Mouse (Mus musculus) kidney, postnatal 0 days (tissue): ENCODE measurements around the gene Olfr1177-ps. TPM values are rescaled to one million over a fixed set of nuclear protein-coding genes. Genes with fewer than 3 reads are reported as not detected.

Source experiments
- ATAC-seq: fragments of 200-750 bp; cut with Nextera tagmentation; replicated peaks from 2 replicates; pipeline ENCODE4 v1.8.0; 2017; ENCODE audit warnings: low read depth, moderate number of reproducible peaks, moderate TSS enrichment, moderate library complexity; ENCODE audit not compliant: low FRiP score
- DNase-seq: peaks from one replicate; pipeline ENCODE4 v3.0.0-alpha.2; 2016; ENCODE audit warnings: low spot score
- H3K27ac ChIP-seq: fragments of 300-500 bp; sonication (generic); 2 replicates; pipeline ENCODE4 v1.5.1; 2014; ENCODE audit warnings: mild to moderate bottlenecking
- H3K27me3 ChIP-seq: fragments of 300-500 bp; sonication (generic); 2 replicates; pipeline ENCODE4 v1.6.1; 2014; ENCODE audit warnings: low read length, mixed read lengths; ENCODE audit not compliant: insufficient read depth
- H3K36me3 ChIP-seq: fragments of 300-500 bp; sonication (generic); 2 replicates; pipeline ENCODE4 v1.6.1; 2014; ENCODE audit warnings: low read length, mixed read lengths; ENCODE audit not compliant: insufficient read depth
- H3K4me1 ChIP-seq: fragments of 300-500 bp; sonication (generic); replicated peaks from 2 replicates; pipeline ENCODE4 v1.6.1; 2014; ENCODE audit warnings: antibody characterized with exemption, low read length, mixed read lengths; ENCODE audit not compliant: insufficient read depth
- H3K4me2 ChIP-seq: fragments of 300-500 bp; sonication (generic); 2 replicates; pipeline ENCODE4 v1.6.1; 2014; ENCODE audit warnings: mild to moderate bottlenecking, low read length, moderate library complexity, mixed read lengths
- H3K4me3 ChIP-seq: fragments of 300-500 bp; sonication (generic); replicated peaks from 2 replicates; pipeline ENCODE4 v1.5.1; 2014; ENCODE audit warnings: low read depth, low read length
- H3K9ac ChIP-seq: fragments of 300-500 bp; sonication (generic); 2 replicates; pipeline ENCODE4 v1.6.1; 2014; ENCODE audit warnings: low read depth, low read length
- H3K9me3 ChIP-seq: fragments of 300-500 bp; sonication (generic); replicated peaks from 2 replicates; pipeline ENCODE4 v1.6.1; 2016; ENCODE audit warnings: low read length, inconsistent platforms, mixed read lengths
- CTCF ChIP-seq: IDR thresholded peaks from 2 replicates; pipeline ENCODE4 v1.5.1; 2016; ENCODE audit warnings: antibody characterized with exemption, low read depth, mild to moderate bottlenecking, moderate library complexity
- WGBS: fragments of 180-500 bp; shearing (Covaris S2); extraction: QIAGEN DNeasy Blood & Tissue Kit; methylation state at CpG from one replicate; pipeline ENCODE4 v1.1.7; 2014; 5-methylcytosine and 5-hydroxymethylcytosine counted together
- polyA plus RNA-seq: library from polyadenylated mRNA; unstranded; fragments of >200 nt; fragmentation: Nextera tagmentation; extraction: Ambion mirVana; gene quantifications from 2 replicates; pipeline ENCODE4 v1.2.1, GENCODE M21; 2015

Gene Olfr1177-ps
- not detected in 2 replicates for polyA plus RNA-seq

- no peak within 1 kb of the TSS for H3K9ac ChIP-seq
- 73% methylated on average over 1 of the region's 1 CpGs for WGBS
- H3K4me1 ChIP-seq: no peaks in the 10 kb centered on the region
- DNase-seq: no peak
- no peaks in the 10 kb centered on the region for H3K27me3 ChIP-seq
- H3K36me3 ChIP-seq: no peaks in the 10 kb centered on the region
- ATAC-seq: no peak
- no peak for TF ChIP-seq CTCF
- H3K4me3 ChIP-seq: no peak within 1 kb of the TSS
- H3K9me3 ChIP-seq: no peaks in the 10 kb centered on the region
- H3K4me2 ChIP-seq: no peak within 1 kb of the TSS
- no peak within 1 kb of the TSS for H3K27ac ChIP-seq
These were observed at the start of gene Olfr1177-ps for GRCm38 (mm10) chr2:88346392-88346791. TSS of gene Olfr1177-ps (minus strand) at chr2:88346492.

GRCm38 (mm10) chr2:88386762-88387161 lies 40.5 kb upstream of the Olfr1177-ps start, which contains the start of gene Olfr1178:
TSS of gene Olfr1178 (plus strand) at chr2:88387062.
- TF ChIP-seq CTCF: no peak
- 79% methylated on average over 1 of the region's 1 CpGs for WGBS
- no peak within 1 kb of the TSS for H3K4me2 ChIP-seq

GRCm38 (mm10) chr2:88356304-88356703 lies 10.0 kb upstream of the Olfr1177-ps start:
- Histone ChIP-seq H3K27me3 (no peaks in the 10 kb centered on the region), H3K4me1 (no peaks in the 10 kb centered on the region), H3K9me3 (no peaks in the 10 kb centered on the region), H3K4me3 (no peak overlapping the region), H3K27ac (no peak overlapping the region), H3K4me2 (no peak overlapping the region), H3K36me3 (no peaks in the 10 kb centered on the region), H3K9ac (no peak overlapping the region)
- peak; percentile 67 for TF ChIP-seq CTCF
- ATAC-seq: no peak; the same call in 1 of the 2 replicates
- DNase-seq: peak; percentile 50
- WGBS: 2% methylated on average over 2 of the region's 2 CpGs

More at GRCm38 (mm10) chr2:88386762-88387161, 40.5 kb upstream of the Olfr1177-ps start, which contains the start of gene Olfr1178:
- ATAC-seq: no peak
- Histone ChIP-seq H3K4me1 (no peaks in the 10 kb centered on the region), H3K27ac (no peak within 1 kb of the TSS), H3K27me3 (no peaks in the 10 kb centered on the region), H3K9me3 (no peaks in the 10 kb centered on the region), H3K36me3 (no peaks in the 10 kb centered on the region), H3K9ac (no peak within 1 kb of the TSS), H3K4me3 (no peak within 1 kb of the TSS)
- DNase-seq: no peak

GRCm38 (mm10) chr2:88336421-88336820 lies 9.9 kb downstream of the Olfr1177-ps start, which contains the start of gene Olfr1176:
TSS of gene Olfr1176 (plus strand) at chr2:88336721.
- ATAC-seq: no peak
- H3K4me1 ChIP-seq: no peaks in the 10 kb centered on the region
- WGBS: 66% methylated on average over 1 of the region's 1 CpGs

GRCm38 (mm10) chr2:88327115-88327514 lies 19.2 kb downstream of the Olfr1177-ps start, which contains the start of gene Olfr1175-ps:
TSS of gene Olfr1175-ps (minus strand) at chr2:88327215.
- H3K36me3 ChIP-seq: no peaks in the 10 kb centered on the region
- H3K4me1 ChIP-seq: no peaks in the 10 kb centered on the region
- no peak within 1 kb of the TSS for H3K4me3 ChIP-seq
- no peaks in the 10 kb centered on the region for H3K9me3 ChIP-seq
- no peak for DNase-seq
- no peak within 1 kb of the TSS for H3K9ac ChIP-seq
- H3K27ac ChIP-seq: no peak within 1 kb of the TSS
- no peak for TF ChIP-seq CTCF
- no peaks in the 10 kb centered on the region for H3K27me3 ChIP-seq
- no peak within 1 kb of the TSS for H3K4me2 ChIP-seq
- 74% methylated on average over 2 of the region's 2 CpGs for WGBS
- ATAC-seq: no peak

More at GRCm38 (mm10) chr2:88336421-88336820, 9.9 kb downstream of the Olfr1177-ps start, which contains the start of gene Olfr1176:
- Histone ChIP-seq H3K27me3 (no peaks in the 10 kb centered on the region), H3K4me3 (no peak within 1 kb of the TSS), H3K9ac (no peak within 1 kb of the TSS), H3K9me3 (no peaks in the 10 kb centered on the region), H3K36me3 (no peaks in the 10 kb centered on the region), H3K27ac (no peak within 1 kb of the TSS), H3K4me2 (no peak within 1 kb of the TSS)
- no peak for DNase-seq
- TF ChIP-seq CTCF: no peak

- DNase-seq: no peak
- WGBS: 92% methylated on average over 4 of the region's 4 CpGs
- Histone ChIP-seq H3K4me2 (no peak within 1 kb of the TSS), H3K9me3 (no peaks in the 10 kb centered on the region), H3K9ac (no peak within 1 kb of the TSS), H3K4me3 (no peak within 1 kb of the TSS), H3K27me3 (no peaks in the 10 kb centered on the region), H3K36me3 (no peaks in the 10 kb centered on the region), H3K4me1 (no peaks in the 10 kb centered on the region), H3K27ac (no peak within 1 kb of the TSS)
- no peak for ATAC-seq
- no peak for TF ChIP-seq CTCF
These were observed 31.3 kb downstream of the Olfr1177-ps start, which contains the start of gene Olfr1174-ps for GRCm38 (mm10) chr2:88315035-88315434. TSS of gene Olfr1174-ps (minus strand) at chr2:88315135.

Other genes starting within 250 kb of the Olfr1177-ps start
- gene Olfr1166, start 218.2 kb downstream of the Olfr1177-ps start, polyA plus RNA-seq: not detected in 2 replicates
- not detected in 2 replicates for gene Olfr1167, start 191.3 kb downstream of the Olfr1177-ps start, polyA plus RNA-seq
- gene Olfr1168, start 164.6 kb downstream of the Olfr1177-ps start, polyA plus RNA-seq: not detected in 2 replicates
- gene Olfr1170, start 118.2 kb downstream of the Olfr1177-ps start, polyA plus RNA-seq: not detected in 2 replicates
- gene Olfr1173, start 66.6 kb downstream of the Olfr1177-ps start, polyA plus RNA-seq: not detected in 2 replicates
- not detected in 2 replicates for gene Olfr1174-ps, start 31.4 kb downstream of the Olfr1177-ps start, polyA plus RNA-seq
- not detected in 2 replicates for gene Olfr1175-ps, start 19.3 kb downstream of the Olfr1177-ps start, polyA plus RNA-seq
- not detected in 2 replicates for gene Olfr1176, start 9.8 kb downstream of the Olfr1177-ps start, polyA plus RNA-seq
- gene Olfr1178, start 40.6 kb upstream of the Olfr1177-ps start, polyA plus RNA-seq: not detected in 2 replicates
- gene Olfr1179, start 60.0 kb upstream of the Olfr1177-ps start, polyA plus RNA-seq: not detected in 2 replicates
- not detected in 2 replicates for gene Olfr1180, start 72.7 kb upstream of the Olfr1177-ps start, polyA plus RNA-seq
- not detected in 2 replicates for gene Olfr1181, start 79.7 kb upstream of the Olfr1177-ps start, polyA plus RNA-seq
- gene Gm13757, start 102.6 kb upstream of the Olfr1177-ps start, polyA plus RNA-seq: not detected in 2 replicates
- not detected in 2 replicates for gene Olfr1183, start 108.4 kb upstream of the Olfr1177-ps start, polyA plus RNA-seq
- gene Olfr1184, start 137.1 kb upstream of the Olfr1177-ps start, polyA plus RNA-seq: not detected in 2 replicates
- not detected in 2 replicates for gene Olfr1185-ps1, start 146.8 kb upstream of the Olfr1177-ps start, polyA plus RNA-seq
- not detected in 2 replicates for gene Olfr1186, start 172.1 kb upstream of the Olfr1177-ps start, polyA plus RNA-seq
- not detected in 2 replicates for gene Olfr1188, start 210.4 kb upstream of the Olfr1177-ps start, polyA plus RNA-seq
- not detected in 2 replicates for gene Olfr1189, start 240.0 kb upstream of the Olfr1177-ps start, polyA plus RNA-seq